Mouse (Mus musculus) bone marrow macrophage, adult 2 months (primary cell): ENCODE results near the gene Car14.

Experiments used
- CTCF ChIP-seq: IDR thresholded peaks from 2 replicates; pipeline ENCODE4 v1.5.1; 2012; ENCODE audit warnings: low read depth, mild to moderate bottlenecking, low read length, moderate library complexity
- POLR2A ChIP-seq: IDR thresholded peaks from 2 replicates; pipeline ENCODE4 v1.6.1; 2012; ENCODE audit warnings: mild to moderate bottlenecking, low read depth, low read length, borderline replicate concordance

DNA sequence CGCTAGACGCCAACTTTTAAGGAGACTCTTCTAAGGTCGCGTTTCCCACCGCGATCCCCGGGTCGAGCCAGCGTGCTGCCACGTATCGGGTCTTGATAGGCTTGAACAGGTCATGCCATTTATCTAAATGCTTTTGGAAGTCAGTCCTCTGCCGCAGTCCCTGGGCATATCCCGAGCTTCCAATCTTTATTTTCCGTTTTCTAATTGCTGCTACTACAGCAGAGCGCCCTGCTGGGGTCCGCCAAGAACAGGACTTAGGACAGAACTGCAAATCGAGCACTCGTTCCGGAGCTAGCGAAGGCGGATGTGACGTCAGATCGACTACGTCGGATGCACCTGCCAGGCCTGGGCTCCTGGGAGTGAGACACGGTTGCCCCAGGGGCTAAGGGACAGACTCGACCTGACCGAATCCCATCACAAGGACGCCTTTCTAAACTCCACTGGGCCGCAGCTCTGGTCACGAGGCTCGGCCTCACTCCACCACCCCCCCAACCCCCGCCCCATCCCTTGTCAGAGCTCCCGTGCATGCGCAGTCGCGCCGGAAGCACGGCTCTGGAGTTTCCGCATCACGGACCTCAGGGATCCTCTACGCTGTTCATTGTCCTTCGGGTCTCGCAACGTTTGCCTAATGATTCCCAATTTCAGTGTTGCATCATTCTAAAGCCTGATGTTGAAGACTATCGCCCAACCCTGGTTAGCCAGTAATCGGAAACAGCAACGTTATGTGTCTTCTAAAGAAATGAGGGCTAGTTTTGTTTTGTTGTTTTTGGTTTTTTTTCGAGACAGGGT, 46.5 kb upstream of the Car14 start:
- no peak for TF ChIP-seq CTCF
- TF ChIP-seq POLR2A: no peak
